Mouse (Mus musculus) adipocyte (in vitro differentiated cells): ENCODE data around the gene a.
"Not testable (repeated sequence)": the region's sequence is repeated elsewhere in the genome, so short reads cannot be mapped to it uniquely, and the experiment has no call there.

Experiments
- DNase-seq: peaks from one replicate; pipeline ENCODE4 v3.0.0-alpha.2; 2016; ENCODE audit warnings: low spot score

a gene

DNA sequence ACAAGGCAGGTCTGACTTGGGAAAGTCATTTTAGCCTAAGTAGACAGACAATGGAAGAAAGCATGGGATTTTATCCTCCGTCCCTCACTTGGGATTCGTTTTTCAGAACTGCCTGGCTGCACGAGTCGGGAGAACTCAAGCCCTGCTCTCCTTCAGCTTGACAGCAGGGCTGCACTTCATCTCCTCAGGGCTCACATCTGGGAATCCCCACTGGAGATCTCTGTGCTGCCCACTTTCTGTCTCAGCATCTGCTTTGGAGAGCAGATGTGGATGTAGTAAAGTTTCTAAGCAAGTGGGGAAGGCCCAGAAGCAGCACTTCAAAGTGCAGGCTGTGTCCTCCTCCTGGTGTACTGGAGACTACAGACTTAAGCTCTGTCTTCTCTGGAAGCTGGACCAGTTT, 130.9 kb downstream of the a start:
- not testable (repeated sequence) for DNase-seq

DNA sequence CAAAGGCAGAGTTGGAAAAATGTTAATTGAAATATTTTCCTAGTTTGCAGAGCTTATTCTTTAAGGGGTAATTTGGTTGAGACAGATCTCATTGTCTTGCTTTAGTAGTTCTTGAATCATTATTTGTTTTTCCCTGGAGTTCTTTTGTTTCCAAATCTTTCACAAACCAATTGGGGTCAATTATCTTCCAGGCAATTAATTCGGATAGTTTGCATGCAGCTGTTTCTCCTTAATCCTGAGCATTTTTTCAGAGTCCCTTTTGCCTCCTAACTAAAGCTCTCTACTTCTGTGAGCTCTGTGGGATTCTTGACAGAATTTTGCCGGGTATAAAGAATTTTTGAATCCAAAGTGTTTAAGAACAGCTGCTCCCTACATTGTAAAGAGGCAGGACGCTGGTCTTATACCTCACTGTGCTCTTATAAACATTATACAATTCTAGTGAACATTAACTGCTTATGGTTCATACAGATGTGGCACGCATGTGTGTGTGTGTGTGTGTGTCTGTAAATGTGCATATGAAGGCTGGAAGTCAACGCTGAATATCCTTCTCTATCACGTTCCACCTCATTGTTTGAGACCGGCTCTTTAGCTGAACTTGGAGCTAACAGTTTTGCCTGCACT, 134.3 kb downstream of the a start:
- no peak for DNase-seq

DNA sequence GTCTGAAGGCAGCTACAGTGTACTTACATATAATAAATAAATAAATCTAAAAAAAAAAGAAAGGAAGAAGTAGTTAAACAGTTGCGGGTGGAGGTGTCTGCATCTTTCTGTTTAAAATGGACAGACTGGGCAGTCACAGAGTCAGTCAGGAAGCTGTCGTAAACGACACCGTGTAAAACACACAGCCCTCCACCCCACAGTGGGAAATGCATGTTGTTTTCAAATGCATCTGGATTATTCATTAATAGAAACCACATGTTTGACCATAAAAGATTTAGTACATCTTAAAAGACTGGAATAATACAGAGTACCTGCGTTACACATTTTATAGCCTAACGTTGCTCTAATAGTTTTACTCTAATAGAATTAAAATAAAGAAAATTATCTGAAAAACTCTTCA, 135.6 kb downstream of the a start:
- DNase-seq = no peak

DNA sequence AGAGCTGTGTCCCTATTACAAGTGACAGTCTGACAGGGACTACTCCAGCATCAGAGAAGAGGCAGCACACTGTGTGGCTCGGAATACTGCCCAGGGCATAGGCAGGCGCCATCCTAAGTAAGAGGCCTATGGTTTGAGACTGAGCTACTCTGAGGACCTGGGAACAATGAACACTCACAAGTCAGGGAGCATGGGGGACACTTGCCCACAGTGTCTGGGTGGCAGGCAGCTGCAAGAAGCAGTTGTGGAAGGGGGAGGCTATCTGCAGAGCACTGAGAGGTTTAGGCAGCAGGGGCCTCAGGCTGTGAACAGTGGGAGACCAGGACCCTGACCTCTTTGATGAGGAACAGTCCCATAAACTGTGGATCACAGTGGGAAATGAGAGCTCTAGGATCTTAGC, 137.1 kb downstream of the a start:
- no peak for DNase-seq

DNA sequence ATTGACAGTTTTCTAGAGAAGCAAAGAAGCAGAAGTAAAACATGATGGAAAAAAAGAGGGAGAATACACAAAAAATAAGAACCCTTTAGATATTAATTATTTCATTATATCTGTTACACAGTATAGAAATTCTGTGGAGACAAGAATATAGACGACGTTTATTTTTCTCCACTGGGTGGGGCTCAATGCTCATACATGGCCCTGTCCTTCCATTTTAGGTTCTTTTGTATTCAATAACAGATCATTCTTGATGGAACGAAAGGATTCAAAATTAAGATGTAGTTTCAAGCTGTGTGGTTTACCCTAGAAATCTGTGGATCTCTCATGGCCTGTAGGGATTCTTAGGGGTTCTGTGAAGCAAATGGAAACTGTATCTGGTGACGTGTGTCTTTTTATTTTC, 142.7 kb downstream of the a start:
- DNase-seq = no peak

DNA sequence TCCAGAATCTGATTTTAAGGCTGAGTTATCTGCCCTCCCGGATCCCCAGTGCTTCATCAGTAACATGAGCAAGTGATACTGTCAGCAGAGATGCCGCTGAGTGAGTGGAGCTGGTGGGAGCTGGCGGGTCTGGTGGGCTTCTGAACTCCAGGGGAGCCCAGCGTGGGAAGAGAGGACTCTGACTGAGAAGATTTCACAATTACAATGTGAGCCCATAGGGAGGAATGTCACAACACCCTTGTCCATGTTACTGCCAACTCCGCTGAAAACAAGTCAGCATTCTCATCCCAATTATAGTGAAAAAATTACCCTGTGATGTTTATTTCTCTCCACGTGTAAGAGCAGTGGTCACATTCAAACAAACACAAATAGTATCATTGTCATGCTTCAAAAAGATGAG, 144.9 kb downstream of the a start:
- DNase-seq = peak; percentile 39

DNA sequence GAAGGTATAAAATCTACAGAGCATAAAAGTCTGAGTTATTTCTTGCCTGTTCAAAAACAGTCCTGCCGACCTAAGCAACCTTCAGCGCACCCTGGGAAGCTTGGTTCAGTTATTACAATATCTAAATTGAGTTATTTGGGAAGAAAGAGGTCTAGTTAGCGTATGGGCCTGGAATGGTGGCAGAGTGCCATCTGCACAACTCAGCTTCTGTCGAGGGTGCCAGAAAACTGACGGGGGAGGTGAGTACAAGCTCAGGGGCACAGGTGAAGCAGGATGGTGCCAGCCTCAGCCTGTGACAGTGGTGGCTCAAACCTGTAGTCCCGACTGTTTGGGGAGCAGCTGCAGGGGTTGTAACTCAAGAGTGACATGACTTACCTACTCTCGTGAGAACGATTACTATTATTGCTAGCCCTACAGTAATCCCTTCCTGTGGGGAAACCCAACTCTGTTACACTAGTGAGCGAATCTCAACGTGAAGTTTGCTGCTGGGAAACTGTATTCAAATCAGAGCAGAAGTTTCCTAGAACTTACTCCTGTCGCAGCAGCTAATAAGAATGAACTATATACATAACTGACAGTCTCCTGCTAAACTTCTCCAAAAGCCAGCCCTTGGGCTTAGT, 145.4 kb downstream of the a start:
- no peak for DNase-seq

DNA sequence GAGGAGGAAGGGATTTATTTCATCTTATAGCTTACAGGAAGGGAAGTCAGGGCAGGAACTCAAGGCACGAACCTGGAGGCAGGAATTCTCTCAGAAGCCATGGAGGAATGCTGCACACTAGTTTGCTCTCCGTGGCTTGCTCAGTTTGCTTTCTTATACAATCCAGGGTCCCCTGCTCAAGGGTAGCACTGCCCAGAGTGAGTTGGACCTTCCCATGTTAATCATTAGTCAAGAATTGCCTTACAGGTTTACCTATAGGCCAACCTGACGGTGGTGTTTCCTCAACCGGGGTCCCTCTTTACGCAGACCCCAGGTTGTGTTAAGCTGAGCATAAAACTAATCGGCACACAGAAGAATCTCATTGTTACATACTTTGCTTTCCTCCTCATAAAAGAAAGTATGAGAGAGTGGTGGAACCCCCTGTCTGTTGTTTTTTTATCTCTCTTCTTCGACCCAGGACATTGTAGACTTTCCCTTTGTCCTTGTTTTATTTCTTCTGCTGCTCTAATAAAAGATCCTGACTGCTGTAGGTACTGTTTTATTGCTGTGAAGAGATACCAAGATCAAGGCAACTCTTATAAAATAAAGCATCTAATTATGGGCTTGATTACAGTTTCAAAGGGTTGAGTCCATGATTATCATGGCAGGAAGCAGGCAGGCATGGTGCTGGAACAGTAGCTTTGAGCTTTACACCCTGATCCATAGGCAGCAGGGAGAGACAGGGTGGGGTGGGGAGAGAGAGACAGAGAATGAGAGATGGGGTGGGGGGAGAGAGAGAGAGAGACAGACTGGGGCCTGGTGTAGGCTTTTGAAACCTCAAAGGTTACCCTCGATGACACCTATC, 146.6 kb downstream of the a start:
- DNase-seq = no peak

DNA sequence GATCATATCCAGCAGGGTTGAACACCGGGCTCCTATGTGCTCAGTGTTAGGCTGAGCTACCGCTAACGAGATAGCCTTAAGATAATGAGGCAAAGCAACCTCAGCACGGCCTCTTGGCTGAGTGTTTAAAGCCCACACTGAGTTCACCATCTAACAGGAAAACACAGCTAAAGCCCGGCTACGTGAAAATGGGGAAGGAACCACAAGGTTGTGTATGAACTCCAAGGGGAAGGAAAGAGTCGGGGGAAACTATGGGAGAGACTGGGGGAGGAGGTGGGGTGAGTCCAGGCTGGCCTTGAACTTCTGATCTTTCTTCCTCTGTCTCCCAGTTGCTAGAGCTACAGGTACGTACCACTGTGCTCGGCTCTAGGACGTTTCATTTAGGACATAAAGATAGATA, 150.8 kb downstream of the a start:
- no peak for DNase-seq

DNA sequence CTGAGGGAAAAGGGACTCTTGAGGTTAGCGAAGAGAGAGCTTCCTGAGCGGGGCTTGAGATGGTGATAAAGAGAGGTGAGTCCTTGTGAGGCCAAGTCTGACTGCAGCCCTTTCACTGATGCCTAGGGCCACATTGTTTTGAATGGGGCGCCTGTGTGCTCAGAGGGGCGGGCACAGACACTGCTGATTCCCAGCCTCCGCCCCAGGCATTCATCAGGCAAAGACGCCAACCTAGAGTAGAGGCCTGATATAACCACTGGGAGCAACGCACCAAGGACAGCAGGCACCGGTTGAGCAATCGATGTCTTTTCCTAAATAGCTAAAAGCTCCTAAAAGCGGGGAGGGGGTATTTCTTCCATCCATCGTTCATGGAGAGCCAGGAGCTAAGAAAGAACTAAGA, 151.3 kb downstream of the a start:
- DNase-seq = no peak

DNA sequence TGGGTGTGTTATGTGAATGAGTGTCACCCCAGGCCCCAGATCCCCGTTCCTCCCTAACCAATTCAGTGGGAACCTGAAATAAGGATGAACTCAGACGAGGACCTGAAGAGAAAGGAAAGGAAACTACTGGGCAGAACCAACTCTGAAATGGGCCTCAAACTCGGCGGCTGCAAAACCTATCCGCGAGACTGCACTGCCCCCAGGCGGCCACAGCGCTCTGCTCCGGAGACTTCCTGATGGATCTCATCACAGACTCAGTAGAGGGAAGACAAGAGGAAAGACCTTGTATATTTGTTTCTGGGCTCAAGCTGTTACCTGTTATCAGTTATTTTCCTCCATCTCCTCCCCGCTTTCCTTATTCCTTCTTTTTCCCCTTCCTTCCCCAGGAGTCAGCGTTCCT, 151.9 kb downstream of the a start:
- DNase-seq = peak; percentile 73

DNA sequence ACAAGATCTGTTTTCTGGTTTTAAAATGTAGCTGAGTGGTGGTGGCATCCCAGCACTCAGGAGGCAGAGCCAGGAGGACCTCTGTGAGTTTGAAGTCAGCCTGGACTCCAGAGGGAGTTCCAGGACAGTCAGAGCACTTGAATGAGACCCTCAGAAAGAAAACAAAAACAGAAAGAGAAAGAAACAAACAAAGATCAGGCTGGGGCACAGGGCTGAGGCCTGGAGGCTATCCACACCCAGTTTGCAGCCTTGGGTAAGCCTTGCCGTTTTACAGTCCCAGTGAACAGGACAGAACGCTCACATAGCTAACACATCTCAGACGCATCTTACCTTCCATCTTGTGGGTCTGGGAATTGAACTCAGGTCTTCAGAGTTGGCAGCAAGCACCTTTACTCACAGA, 155.7 kb downstream of the a start:
- DNase-seq = no peak

DNA sequence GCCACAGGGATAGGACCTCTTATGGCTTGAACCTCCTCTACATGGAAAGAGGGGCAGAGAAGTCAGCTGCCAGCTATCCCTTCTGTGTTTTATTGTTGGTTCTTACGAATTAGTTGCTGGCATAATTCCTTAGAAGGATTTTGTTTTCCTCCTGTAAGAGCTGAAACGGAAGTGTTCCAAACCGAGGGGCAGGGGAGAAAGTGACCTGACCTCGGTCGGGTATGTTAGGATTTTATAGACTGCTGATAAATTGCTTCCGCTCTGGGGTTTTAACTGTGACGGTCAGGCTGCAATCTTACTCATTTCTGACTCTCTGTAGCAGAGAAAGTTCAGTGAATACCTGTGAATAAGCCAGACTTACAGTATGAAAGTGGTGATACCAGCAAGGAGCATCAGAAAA, 158.2 kb downstream of the a start:
- no peak for DNase-seq

DNA sequence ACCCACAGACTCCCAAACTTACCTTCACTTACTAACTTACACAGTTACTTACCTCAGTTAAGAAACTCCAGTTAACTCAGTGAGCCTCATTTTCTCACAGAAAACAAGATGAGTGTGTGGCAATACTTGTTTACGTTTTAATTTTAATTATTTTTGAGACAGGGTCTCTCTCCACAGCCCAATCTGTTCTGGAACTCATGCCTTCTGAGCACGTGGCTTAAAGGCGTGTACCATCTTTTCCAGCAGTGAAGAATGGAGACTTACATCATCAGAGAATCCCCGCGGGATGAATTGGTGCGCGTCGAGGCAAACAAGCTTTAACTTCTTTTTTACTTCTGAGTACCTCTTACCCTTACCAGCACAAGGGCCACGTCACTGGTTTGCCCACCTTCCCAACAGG, 158.7 kb downstream of the a start:
- no peak for DNase-seq

DNA sequence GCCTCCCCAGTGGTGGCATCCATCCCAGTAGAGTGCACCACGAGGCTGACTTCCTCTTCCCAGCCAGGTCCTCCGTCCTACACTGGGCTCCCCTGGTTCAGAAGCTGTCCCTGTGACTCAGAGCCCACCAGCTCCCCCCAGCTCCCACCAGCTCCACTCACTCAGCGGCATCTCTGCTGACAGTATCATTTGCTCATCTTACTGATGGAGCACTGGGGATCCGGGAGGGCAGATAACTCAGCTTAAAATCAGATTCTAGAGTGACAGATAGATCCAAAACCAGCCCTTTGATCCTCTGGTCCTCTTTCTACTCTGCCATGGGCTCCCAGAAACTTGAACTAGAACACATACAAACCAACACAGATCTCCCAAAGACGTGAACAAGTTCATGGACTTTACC, 159.4 kb downstream of the a start:
- no peak for DNase-seq

DNA sequence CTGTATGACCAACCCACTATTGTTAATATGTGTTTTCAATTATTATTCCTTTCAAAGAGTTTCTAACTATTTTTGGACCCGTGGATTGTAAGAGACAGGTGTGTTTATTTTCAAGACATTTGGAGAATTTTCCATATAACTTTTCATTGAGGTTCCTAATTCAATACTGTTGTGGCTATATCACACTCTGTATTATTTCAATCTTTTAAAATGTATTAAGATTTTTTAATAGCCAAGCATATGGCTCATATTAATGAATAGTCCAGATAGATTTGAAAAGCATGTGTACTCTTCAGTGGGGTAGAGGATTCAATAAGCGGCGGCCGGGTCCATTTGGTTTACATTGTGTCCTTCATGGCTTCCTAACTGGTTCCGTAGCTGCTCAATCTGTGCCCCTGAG, 168.3 kb downstream of the a start:
- no peak for DNase-seq

DNA sequence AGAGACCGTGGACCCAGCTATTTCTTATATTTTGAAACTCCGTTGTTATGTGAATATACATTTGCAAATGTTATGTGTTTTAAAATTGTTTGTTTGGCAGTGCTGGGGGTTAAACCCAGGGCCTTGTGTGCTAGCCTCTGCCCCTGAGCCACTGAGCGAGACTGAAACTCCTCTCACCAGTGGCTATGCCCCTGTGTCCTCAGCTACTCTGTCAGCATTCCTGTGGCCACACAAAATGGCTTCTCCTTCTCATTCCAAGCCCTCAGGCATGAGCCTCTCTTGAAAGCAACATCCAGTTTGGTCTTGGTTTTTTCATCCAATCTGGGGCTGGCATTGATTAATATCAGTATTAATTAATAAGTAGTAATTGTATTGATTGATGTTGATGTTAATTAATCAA, 168.7 kb downstream of the a start:
- no peak for DNase-seq

DNA sequence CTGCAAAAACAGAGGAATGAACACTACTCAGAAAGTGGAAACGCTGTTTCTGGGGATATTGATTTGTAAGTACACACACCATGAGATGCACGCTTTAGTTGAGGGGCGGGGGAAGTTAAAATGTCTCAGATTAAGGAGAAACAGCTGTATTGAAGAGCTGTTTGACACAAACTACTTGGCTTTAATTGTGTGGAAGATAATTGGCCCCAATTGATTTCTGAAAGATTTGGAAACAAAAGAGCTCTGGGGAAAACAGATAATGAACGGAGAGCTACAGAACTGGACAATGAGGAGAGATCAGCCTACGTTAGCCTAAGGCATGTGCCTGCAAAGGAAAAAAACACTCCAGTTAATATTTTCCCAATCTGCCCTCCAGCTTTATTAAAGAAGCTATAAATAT, 172.0 kb downstream of the a start:
- DNase-seq = no peak

DNA sequence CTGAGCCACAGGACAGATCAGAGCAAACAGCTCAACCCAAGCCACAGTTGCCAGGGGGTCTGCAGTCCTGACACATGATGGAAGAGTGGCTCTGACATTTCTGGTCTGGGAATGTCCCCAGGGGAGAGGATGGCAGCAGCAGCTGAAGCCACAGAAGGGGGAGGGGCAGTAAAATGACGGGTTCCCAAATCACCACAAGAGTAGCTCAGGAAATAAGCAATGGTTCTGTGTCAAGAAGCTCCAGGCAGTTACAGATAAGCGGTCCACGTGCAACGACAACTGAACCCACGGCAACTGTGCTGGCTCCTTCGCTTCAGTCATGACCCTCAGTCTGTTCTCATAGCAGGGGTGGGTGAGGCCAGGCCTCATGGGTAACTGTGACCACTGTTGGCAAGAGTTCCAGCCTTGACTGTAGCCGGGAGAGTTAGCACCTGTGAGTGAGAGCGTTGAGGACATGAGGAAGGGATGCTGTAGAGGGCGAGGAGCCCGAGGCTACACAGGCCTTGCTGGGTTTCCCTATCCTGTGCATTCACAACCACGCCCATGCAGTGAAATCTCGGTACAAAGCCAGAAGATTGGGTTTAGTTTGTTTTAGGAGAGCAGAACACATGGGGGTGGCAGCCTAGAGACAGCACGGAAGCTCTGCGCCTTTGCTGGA, 178.7 kb downstream of the a start:
- DNase-seq = not testable (repeated sequence)

DNA sequence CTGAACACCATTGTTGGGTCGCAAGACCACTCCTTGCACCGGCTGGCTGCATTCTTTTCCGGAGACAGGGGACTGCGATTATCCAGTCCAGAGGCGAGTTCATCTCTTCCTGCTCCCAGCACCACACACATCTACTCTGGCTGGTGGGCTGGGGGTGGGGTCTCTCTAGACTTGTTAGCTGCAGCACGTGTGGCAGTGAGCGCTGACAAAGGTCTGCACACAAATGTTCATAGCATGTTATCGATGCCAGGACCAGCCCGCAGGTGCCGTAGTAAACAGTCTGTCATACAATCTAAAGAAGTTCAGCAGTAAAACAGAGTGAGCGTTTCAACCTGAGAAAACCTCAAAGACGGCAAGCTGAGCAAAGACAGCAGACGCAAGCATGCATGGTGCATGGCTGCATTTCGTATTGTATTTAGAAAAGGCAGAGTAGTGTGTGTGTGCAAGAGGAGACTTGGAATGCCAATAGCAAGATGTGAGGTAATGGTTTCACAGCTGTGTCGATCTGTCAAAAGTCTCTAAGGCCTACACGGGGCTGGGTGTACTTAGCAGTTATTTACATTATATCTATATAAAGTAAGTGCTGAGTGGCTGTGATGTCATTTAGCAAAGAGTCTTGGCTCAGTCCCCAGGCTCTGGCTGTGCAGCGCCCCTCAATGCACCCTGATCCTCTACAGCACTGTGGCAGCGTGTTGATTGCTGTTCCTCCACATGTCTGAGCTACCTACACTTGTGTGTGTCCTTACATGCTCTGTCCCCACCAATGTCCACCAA, 180.9 kb downstream of the a start:
- DNase-seq = no peak

DNA sequence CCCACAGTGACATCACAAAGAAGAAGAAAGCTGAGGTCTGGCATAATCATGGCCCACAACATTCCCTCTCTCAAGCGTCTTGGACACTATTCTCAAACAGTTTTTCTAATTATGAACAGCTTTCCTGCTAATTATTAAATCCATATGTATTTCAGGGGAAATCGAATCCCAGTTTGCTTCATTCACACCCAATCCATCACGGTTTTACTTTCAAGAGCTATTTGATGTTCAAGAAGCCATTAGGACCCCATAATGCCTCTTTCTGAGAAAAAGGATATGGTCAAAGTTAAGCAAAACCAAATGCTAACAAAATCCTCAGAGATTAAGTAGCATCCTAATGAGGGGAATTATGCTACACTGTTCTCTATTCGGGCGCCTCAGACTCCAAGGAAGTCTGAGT, 181.8 kb downstream of the a start:
- DNase-seq = no peak

DNA sequence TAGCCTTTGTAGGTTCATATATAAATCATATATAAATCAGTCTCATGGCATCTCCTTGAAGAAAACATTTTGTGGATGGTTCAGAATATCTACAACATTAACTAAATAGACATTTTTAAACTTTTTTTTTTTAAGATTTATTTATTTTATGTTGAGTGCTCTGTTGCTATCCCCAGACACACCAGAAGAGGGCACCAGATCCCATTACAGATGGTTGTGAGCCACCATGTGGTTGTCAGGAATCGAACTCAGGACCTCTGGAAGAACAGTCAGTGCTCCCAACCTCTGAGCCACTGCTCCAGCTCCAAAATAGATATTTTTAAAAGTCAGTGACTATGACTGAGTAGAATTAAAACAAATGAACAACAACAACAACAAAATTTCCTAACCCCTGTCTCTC, 195.4 kb downstream of the a start:
- DNase-seq = no peak
